Mouse (Mus musculus) kidney, embryonic 14.5 days (tissue): Measurements from ENCODE around the gene Gm9745. TPM values are rescaled to one million over a fixed set of nuclear protein-coding genes. Genes with fewer than 3 reads are reported as not detected.
"Not testable (repeated sequence)": the region's sequence is repeated elsewhere in the genome, so short reads cannot be mapped to it uniquely, and the experiment has no call there.

Source experiments
- ATAC-seq: fragments of 200-750 bp; cut with Nextera tagmentation; 2 replicates; pipeline ENCODE4 v1.8.0; 2017; ENCODE audit warnings: moderate number of reproducible peaks, mild to moderate bottlenecking, moderate TSS enrichment, moderate library complexity; ENCODE audit not compliant: low FRiP score, low TSS enrichment
- H3K27ac ChIP-seq: fragments of 300-500 bp; sonication (generic); 2 replicates; pipeline ENCODE4 v1.5.1; 2014; ENCODE audit warnings: low read depth, mild to moderate bottlenecking, low read length, moderate library complexity, mixed read lengths
- H3K27me3 ChIP-seq: fragments of 300-500 bp; sonication (generic); 2 replicates; pipeline ENCODE4 v1.6.1; 2014; ENCODE audit warnings: mild to moderate bottlenecking, low read length; ENCODE audit not compliant: control insufficient read depth, insufficient read depth
- H3K36me3 ChIP-seq: fragments of 300-500 bp; sonication (generic); 2 replicates; pipeline ENCODE4 v1.6.1; 2014; ENCODE audit warnings: low read length, mixed read lengths; ENCODE audit not compliant: control insufficient read depth, insufficient read depth
- H3K4me1 ChIP-seq: fragments of 300-500 bp; sonication (generic); 2 replicates; pipeline ENCODE4 v1.6.1; 2014; ENCODE audit warnings: low read length, mixed read lengths; ENCODE audit not compliant: control insufficient read depth, insufficient read depth
- H3K4me2 ChIP-seq: fragments of 300-500 bp; sonication (generic); replicated peaks from 2 replicates; pipeline ENCODE4 v1.6.1; 2014; ENCODE audit warnings: low read depth, mild to moderate bottlenecking, low read length
- H3K4me3 ChIP-seq: fragments of 300-500 bp; sonication (generic); 2 replicates; pipeline ENCODE4 v1.5.1; 2014; ENCODE audit warnings: mild to moderate bottlenecking, low read length
- H3K9ac ChIP-seq: fragments of 300-500 bp; sonication (generic); 2 replicates; pipeline ENCODE4 v1.6.1; 2014; ENCODE audit warnings: low read depth, mild to moderate bottlenecking, low read length, moderate library complexity
- H3K9me3 ChIP-seq: fragments of 300-500 bp; sonication (generic); 2 replicates; pipeline ENCODE4 v1.6.1; 2016; ENCODE audit warnings: low read length; ENCODE audit not compliant: control insufficient read depth
- WGBS: fragments of 180-500 bp; shearing (Covaris S2); extraction: QIAGEN DNeasy Blood & Tissue Kit; methylation state at CpG from one replicate; pipeline ENCODE4 v1.1.7; 2014; 5-methylcytosine and 5-hydroxymethylcytosine counted together
- microRNA-seq: library from miRNA; unstranded; fragments of <30 nt; microRNA quantifications from one replicate; pipeline ENCODE4, GENCODE M21; 2016
- polyA plus RNA-seq: library from polyadenylated mRNA; unstranded; fragments of >200 nt; fragmentation: Nextera tagmentation; extraction: Ambion mirVana; gene quantifications from 2 replicates; pipeline ENCODE4 v1.2.1, GENCODE M21; 2014

Gm9745 gene
- polyA plus RNA-seq, 1 experiment from 2014 or later, result not detected

DNA sequence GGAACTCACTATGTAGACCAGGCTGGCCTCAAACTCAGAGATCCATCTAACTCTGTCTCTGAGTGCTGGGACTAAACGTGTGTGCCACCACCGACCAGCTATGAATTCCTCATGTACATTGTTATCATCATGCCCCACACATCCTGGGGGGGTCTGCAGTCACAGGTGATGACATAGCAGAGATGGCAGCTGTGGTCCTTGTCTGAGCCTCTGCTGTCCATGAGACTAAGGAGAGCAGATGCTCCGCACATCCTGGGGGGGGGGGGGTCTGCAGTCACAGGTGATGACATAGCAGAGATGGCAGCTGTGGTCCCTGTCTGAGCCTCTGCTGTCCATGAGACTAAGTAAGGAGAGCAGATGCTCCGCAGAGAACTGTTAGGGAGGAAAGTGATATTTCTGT lies 6.9 kb downstream of the Gm9745 start:
- H3K4me2 ChIP-seq, H3K27me3 ChIP-seq, H3K27ac ChIP-seq, H3K9me3 ChIP-seq, H3K36me3 ChIP-seq, ATAC-seq, H3K4me3 ChIP-seq, H3K4me1 ChIP-seq, H3K9ac ChIP-seq: not testable (repeated sequence)
- WGBS, result 85% methylated on average over 4 of the region's 4 CpGs

DNA sequence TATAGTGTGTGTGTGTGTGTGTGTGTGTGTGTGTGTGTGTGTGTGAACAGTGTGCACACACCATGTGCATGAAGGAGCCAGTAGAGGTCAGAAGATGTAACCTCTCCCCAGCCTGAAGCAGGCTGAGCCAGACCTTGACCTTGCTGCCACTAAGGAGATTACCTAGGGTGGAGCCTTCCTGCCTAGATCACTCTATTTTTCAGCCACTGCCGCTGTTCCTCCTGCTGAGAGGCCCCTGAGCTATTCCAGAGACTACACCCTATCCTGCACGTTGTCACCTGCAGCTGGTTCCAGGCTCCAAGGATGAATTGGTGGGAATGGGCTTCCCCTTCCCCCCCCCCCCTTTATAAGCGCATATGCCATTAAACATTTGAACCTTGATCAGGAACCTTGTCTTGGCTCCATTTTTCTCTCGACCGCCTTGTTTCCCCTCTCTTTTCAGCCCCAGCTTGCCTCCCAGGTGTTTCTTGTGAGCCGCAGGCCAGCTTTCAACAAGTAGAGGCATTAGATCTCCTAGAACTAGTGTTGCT lies 10.4 kb downstream of the Gm9745 start:
- H3K4me2 ChIP-seq, H3K4me1 ChIP-seq, H3K27ac ChIP-seq, H3K9ac ChIP-seq, H3K36me3 ChIP-seq, ATAC-seq, H3K4me3 ChIP-seq, H3K9me3 ChIP-seq, H3K27me3 ChIP-seq: not testable (repeated sequence)
- 67% methylated on average over 6 of the region's 6 CpGs for WGBS

DNA sequence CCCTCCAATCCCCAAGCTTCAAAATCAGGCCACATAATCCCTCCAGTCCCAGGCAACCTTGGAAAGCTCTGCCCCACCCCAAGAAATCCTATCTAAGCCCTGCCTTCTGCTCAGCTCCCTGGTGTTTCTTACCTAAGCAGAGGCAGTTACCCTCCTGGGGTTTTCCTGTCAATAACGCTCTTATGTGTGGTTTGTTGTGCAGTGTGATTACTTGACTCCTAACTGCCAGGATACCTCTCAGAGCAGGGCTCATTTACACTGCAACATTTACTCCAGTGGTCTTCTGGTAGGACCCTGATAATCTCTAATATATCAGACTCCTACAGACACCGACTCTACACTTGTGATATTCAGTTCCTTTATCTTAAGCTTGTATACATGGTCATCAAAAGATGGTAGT lies 14.5 kb downstream of the Gm9745 start:
- H3K9me3 ChIP-seq, result no peaks in the 10 kb centered on the region
- WGBS, result 78% methylated on average over 2 of the region's 2 CpGs
- H3K27ac ChIP-seq, result no peak overlapping the region
- no peak overlapping the region for H3K9ac ChIP-seq
- H3K4me2 ChIP-seq, result no peak overlapping the region
- no peaks in the 10 kb centered on the region for H3K27me3 ChIP-seq
- no peaks in the 10 kb centered on the region for H3K36me3 ChIP-seq
- ATAC-seq, result no peak
- no peaks in the 10 kb centered on the region for H3K4me1 ChIP-seq
- H3K4me3 ChIP-seq, result no peak overlapping the region

DNA sequence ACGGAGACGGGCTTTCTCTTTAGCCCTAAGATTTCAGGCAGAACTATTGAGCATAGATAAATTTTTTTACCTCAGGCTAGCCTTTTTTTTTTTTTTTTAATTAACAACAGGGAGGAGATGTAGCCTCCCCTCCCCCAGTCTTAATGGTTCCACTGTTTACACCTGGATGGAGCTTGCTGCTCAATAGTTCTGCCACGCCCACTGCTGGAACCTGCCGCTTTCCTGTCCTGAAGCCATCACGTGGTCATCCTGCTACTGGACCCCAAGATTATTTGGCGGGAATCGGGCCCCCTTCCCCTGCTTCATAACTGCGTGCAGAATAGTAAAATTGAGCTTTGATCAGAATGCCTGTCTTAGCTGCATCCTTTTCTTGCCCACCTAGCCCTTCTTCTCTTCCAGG lies 34.1 kb downstream of the Gm9745 start:
- H3K27me3 ChIP-seq, H3K9me3 ChIP-seq, H3K4me3 ChIP-seq, H3K4me1 ChIP-seq, H3K36me3 ChIP-seq, H3K27ac ChIP-seq, H3K4me2 ChIP-seq, H3K9ac ChIP-seq, ATAC-seq: not testable (repeated sequence)
- 88% methylated on average over 8 of the region's 8 CpGs for WGBS

DNA sequence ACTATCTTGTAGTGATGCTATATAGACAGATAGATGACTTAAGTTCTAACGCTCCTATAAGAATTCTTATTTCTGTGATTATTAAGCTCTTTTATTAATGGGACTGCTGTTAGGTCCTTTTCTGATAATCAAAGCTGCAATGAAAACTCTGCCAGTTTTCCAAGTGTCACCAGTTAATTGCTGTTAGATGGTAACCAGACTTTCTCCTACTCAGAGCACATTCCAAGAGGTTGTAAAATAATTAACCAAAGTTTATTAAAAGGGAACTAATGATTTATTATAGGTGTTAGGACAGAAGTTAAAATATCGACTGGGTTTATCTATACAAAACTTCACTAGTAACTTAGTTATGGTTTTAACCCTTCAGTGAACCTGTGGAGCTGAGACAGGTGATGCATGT lies 42.0 kb downstream of the Gm9745 start:
- not testable (repeated sequence) for H3K4me3 ChIP-seq, H3K36me3 ChIP-seq, H3K4me1 ChIP-seq, H3K27ac ChIP-seq, H3K4me2 ChIP-seq, H3K27me3 ChIP-seq, ATAC-seq, H3K9ac ChIP-seq
- 91% methylated on average over 2 of the region's 2 CpGs for WGBS
- peaks cover 19% of the 10 kb centered on the region; the same call in 1 of the 2 replicates for H3K9me3 ChIP-seq

Small RNA genes lying within 50 kb of the gene (microRNA-seq; reads per million reads assigned to microRNA genes)
- not detected for gene Gm22750

Other genes starting within 250 kb of the Gm9745 start
- gene Wdr37, start 76.3 kb downstream of the Gm9745 start, polyA plus RNA-seq, result 13.3 and 24.4 TPM in 2 replicates
- gene Idi1, start 62.7 kb downstream of the Gm9745 start, polyA plus RNA-seq, result 63.1 and 77.4 TPM in 2 replicates
- gene Idi2, start 4.6 kb upstream of the Gm9745 start, polyA plus RNA-seq, result not detected in 2 replicates
- 91.3 and 102 TPM in 2 replicates for gene Gtpbp4, start 47.9 kb upstream of the Gm9745 start, polyA plus RNA-seq
- gene Larp4b, start 145.7 kb upstream of the Gm9745 start, polyA plus RNA-seq, result 35.0 and 46.9 TPM in 2 replicates